ENCODE assay signal across 20 mouse cellular contexts in genomic region chr16:4367291-4367690, GRCm38 (mm10). TPM values are rescaled to one million over a fixed set of nuclear protein-coding genes. Genes with fewer than 3 reads are reported as not detected.
A peak's percentile ranks its signal among the peaks of the same experiment; 100 is the strongest.
DNase-seq lines count a peak whose midpoint lies in the region; TF ChIP-seq lines count a peak whose summit lies in the region.
"Had no signal": no experiment of that assay in that cellular context is flagged by ENCODE, and none has a peak within 500 bp of the region (broad histone marks: within the 10 kb centered on the region; RNA-seq: fewer than 3 reads in every experiment).

No protein-coding gene starts in this region.

- TF ChIP-seq EP300 in heart, adult 2 months (IDR thresholded peaks at IDR 0.05; ENCODE audit: insufficient read depth, low read depth, low read length): no peak

- peaks cover 10% of the 10 kb centered on the region for H3K36me3 ChIP-seq in heart, adult 2 months (ENCODE audit: control insufficient read depth, insufficient read depth, low read length)
- H3K36me3 ChIP-seq: liver, embryonic 13.5 days; lung, embryonic 15.5 days; midbrain, embryonic 13.5 days had no signal

- no peak overlapping the region for H3K4me3 ChIP-seq in heart, adult 2 months
- H3K4me3 ChIP-seq in layer of hippocampus, adult 2 months: no peak overlapping the region
- H3K4me3 ChIP-seq: liver, embryonic 13.5 days; lung, embryonic 15.5 days; megakaryocyte, embryonic 14.5 days; midbrain, embryonic 13.5 days had no signal

- no peak overlapping the region for H3K9ac ChIP-seq in heart, adult 2 months (ENCODE audit: low read depth, low read length)
- H3K9ac ChIP-seq: forebrain, postnatal 0 days; liver, embryonic 13.5 days; lung, embryonic 15.5 days; midbrain, embryonic 13.5 days had no signal

- peaks cover 23% of the 10 kb centered on the region for H3K4me1 ChIP-seq in heart, adult 2 months (ENCODE audit: control insufficient read depth, insufficient read depth, low read length)
- H3K4me1 ChIP-seq: lung, embryonic 15.5 days had no signal

- H3K27me3 ChIP-seq in heart, adult 2 months (ENCODE audit: control insufficient read depth, insufficient read depth, low read length): no peaks in the 10 kb centered on the region
- H3K27me3 ChIP-seq: liver, embryonic 13.5 days; lung, embryonic 15.5 days; megakaryocyte, embryonic 14.5 days; midbrain, embryonic 13.5 days had no signal

- H3K27ac ChIP-seq in heart, adult 2 months: no peak overlapping the region
- H3K27ac ChIP-seq in layer of hippocampus, adult 2 months: peak overlapping the region; percentile 4; the same call in 1 of the 2 replicates
- H3K27ac ChIP-seq: hindbrain, postnatal 0 days; liver, embryonic 13.5 days; lung, embryonic 15.5 days; midbrain, embryonic 13.5 days; stomach, postnatal 0 days had no signal

- TF ChIP-seq CTCF in heart, adult 2 months (IDR thresholded peaks at IDR 0.05): no peak
- TF ChIP-seq CTCF in layer of hippocampus, adult 2 months (conservative IDR thresholded peaks at IDR 0.05): no peak

- intact Hi-C loops in heart, adult 2 months (cut with DNase I): no loop called here
- intact Hi-C loops in left cerebral cortex, postnatal 4 days (cut with DNase I): no loop called here

- H3K79me2 ChIP-seq in heart, adult 2 months (replicated peaks; ENCODE audit: control insufficient read depth, insufficient read depth, low read length): 0 out of 2 replicates have a peak, but pooled peaks cover 2% of the 10 kb centered on the region

- 82% methylated on average over 1 of the region's 1 CpGs for WGBS in heart, adult 2 months

- DNase-seq in cerebellum, adult 18-20 months: peak; percentile 36 to 43
- no peak for DNase-seq in cerebellum, adult 9-10 months
- peak; percentile 84 for DNase-seq in heart, adult 11 months
- DNase-seq in heart, adult 2 months: no peak
- no peak for DNase-seq in layer of hippocampus, adult 2 months (ENCODE audit: low spot score in 2 of 2)
- DNase-seq in layer of hippocampus, postnatal 36 days: no peak
- DNase-seq in 3T3-L1 (ENCODE audit: low read depth, low spot score): peak; percentile 66
- no peak for DNase-seq in left cerebral cortex, postnatal 4 days
- DNase-seq: adrenal gland, postnatal 14 days; forebrain, postnatal 0 days; kidney, adult 18-20 months; liver, embryonic 13.5 days; lung, postnatal 36 days; right cerebral cortex, postnatal 14 days; thymus, postnatal 14 days had no signal

- no peak for TF ChIP-seq POLR2A in heart, adult 2 months (IDR thresholded peaks at IDR 0.05; ENCODE audit: insufficient read depth, low read depth, low read length)

RNA-seq across cellular contexts. Expression of gene Adcy9, which starts 53.0 kb away (rescaled TPM):
- total RNA-seq in heart, adult 2 months (2021): 10 to 100 TPM; 22.6 to 26.3 TPM
- polyA plus RNA-seq in heart, adult 2 months (2012; rRNA removed): 11.1 and 17.4 TPM in 2 replicates
- total RNA-seq in layer of hippocampus, adult 2 months (2021): 100 to 1,000 TPM; 104 to 109 TPM
- 100 to 1,000 TPM in 1 of 2 experiments, 10 to 100 TPM in 1; 97.5 to 103 TPM for total RNA-seq in layer of hippocampus, postnatal 36 days (2021)
- total RNA-seq in left cerebral cortex, postnatal 4 days (2021): 10 to 100 TPM; 21.1 to 22.3 TPM

Comparison
In these comparisons a context has a peak if more than half of its experiments do, and no peak if none do; other contexts are left out.
1. DNase-seq: peak in cerebellum, adult 18-20 months (2 of 2), heart, adult 11 months (single experiment) and 3T3-L1 (single experiment); none in cerebellum, adult 9-10 months (single experiment), heart, adult 2 months (0 of 2), layer of hippocampus, adult 2 months (0 of 2), layer of hippocampus, postnatal 36 days (0 of 2) and left cerebral cortex, postnatal 4 days (single experiment).